Mouse (Mus musculus) layer of hippocampus, adult 9-11 months (tissue): ENCODE measurements around the gene Slc13a2.

Source experiments
- DNase-seq: peaks from one replicate; pipeline ENCODE4 v3.0.0; 2022

The Slc13a2 gene

GRCm38 (mm10) chr11:78349441-78350358, 72.3 kb downstream of the Slc13a2 start:
- no peak for DNase-seq

GRCm38 (mm10) chr11:78348474-78348873, 73.5 kb downstream of the Slc13a2 start:
- DNase-seq = no peak

GRCm38 (mm10) chr11:78347908-78348307, 74.1 kb downstream of the Slc13a2 start:
- DNase-seq = no peak
